ENCODE assay signal across 8 mouse cellular contexts in genomic region chr1:168430868-168431710, GRCm38 (mm10). TPM values are rescaled to one million over a fixed set of nuclear protein-coding genes. Genes with fewer than 3 reads are reported as not detected.
DNase-seq lines count a peak whose midpoint lies in the region; ATAC-seq lines count a peak whose summit lies in the region.

No protein-coding gene starts in this region.

- DNase-seq in A20 (ENCODE audit: low read depth, low spot score): peak; percentile 51
- DNase-seq in Muller cell, postnatal 12 days (ENCODE audit: inconsistent ontology term): peak; percentile 59
- DNase-seq in embryo, embryonic 10.5 days (ENCODE audit: low spot score): peak; percentile 68
- peak; percentile 38 to 72 for DNase-seq in kidney, postnatal 25 days
- DNase-seq in midbrain, embryonic 10.5 days (ENCODE audit: low spot score): peak; percentile 73
- DNase-seq in ovary, adult 18-20 months (ENCODE audit: low spot score): no peak

- peaks cover 21% of the 10 kb centered on the region for H3K4me1 ChIP-seq in heart, embryonic 12.5 days (replicated peaks)
- H3K4me1 ChIP-seq in midbrain, embryonic 10.5 days: peaks cover 31% of the 10 kb centered on the region

- H3K9me3 ChIP-seq in heart, embryonic 12.5 days (replicated peaks): no peaks in the 10 kb centered on the region
- H3K9me3 ChIP-seq in midbrain, embryonic 10.5 days (replicated peaks): no peaks in the 10 kb centered on the region

- no peak for ATAC-seq in heart, embryonic 12.5 days (ENCODE audit: insufficient number of reproducible peaks, low FRiP score)
- ATAC-seq in megakaryocyte progenitor cell, adult 5-6 weeks (replicated peaks; ENCODE audit: poor library complexity): no peak

- peak overlapping the region; percentile 63 for H3K4me2 ChIP-seq in heart, embryonic 12.5 days

- peak overlapping the region; percentile 82 for H3K4me3 ChIP-seq in heart, embryonic 12.5 days
- peak overlapping the region; percentile 85 for H3K4me3 ChIP-seq in midbrain, embryonic 10.5 days

- no peaks in the 10 kb centered on the region for H3K36me3 ChIP-seq in heart, embryonic 12.5 days
- no peaks in the 10 kb centered on the region; the same call in 1 of the 2 replicates for H3K36me3 ChIP-seq in midbrain, embryonic 10.5 days

- H3K9ac ChIP-seq in heart, embryonic 12.5 days: peak overlapping the region; percentile 95

- WGBS in heart, embryonic 12.5 days: under 1% methylated on average over 37 of the region's 37 CpGs
- WGBS in midbrain, embryonic 10.5 days: under 1% methylated on average over 37 of the region's 37 CpGs

- H3K27ac ChIP-seq in heart, embryonic 12.5 days (ENCODE audit: poor library complexity, severe bottlenecking): peak overlapping the region; percentile 99
- H3K27ac ChIP-seq in midbrain, embryonic 10.5 days (replicated peaks): peak overlapping the region; percentile 99

- no peaks in the 10 kb centered on the region for H3K27me3 ChIP-seq in heart, embryonic 12.5 days (replicated peaks)
- H3K27me3 ChIP-seq in midbrain, embryonic 10.5 days (ENCODE audit: low read depth, poor library complexity, severe bottlenecking): no peaks in the 10 kb centered on the region

RNA-seq across cellular contexts. Expression of gene Pbx1, which starts 1.0 kb away (rescaled TPM):
- 26.2 and 26.3 TPM in 2 replicates for polyA plus RNA-seq in heart, embryonic 12.5 days (2016; fragmentation: Nextera tagmentation; extraction: Ambion mirVana)
- 34.9 and 42.3 TPM in 2 replicates for polyA plus RNA-seq in midbrain, embryonic 10.5 days (2016; fragmentation: Nextera tagmentation; extraction: Ambion mirVana)
- total RNA-seq in megakaryocyte progenitor cell, adult 5-6 weeks (2015): 7.7 and 10.7 TPM in 2 replicates
- total RNA-seq in megakaryocyte progenitor cell, adult 5-6 weeks (2017): 2.5 and 5.1 TPM in 2 replicates
